Mouse (Mus musculus) hindbrain, embryonic 11.5 days (tissue): ENCODE measurements around the gene Susd1. TPM values are rescaled to one million over a fixed set of nuclear protein-coding genes. Genes with fewer than 3 reads are reported as not detected.
A peak's percentile ranks its signal among the peaks of the same experiment; 100 is the strongest.

Experiments used
- ATAC-seq: fragments of 200-750 bp; cut with Nextera tagmentation; 2 replicates; pipeline ENCODE4 v1.8.0; 2017; ENCODE audit warnings: mild to moderate bottlenecking, moderate TSS enrichment, moderate library complexity; ENCODE audit not compliant: low FRiP score
- DNase-seq: peaks from one replicate; pipeline ENCODE4 v3.0.0-alpha.2; 2015; ENCODE audit warnings: low spot score
- H3K27ac ChIP-seq: fragments of 300-500 bp; sonication (generic); 2 replicates; pipeline ENCODE4 v1.5.1; 2014; ENCODE audit warnings: mild to moderate bottlenecking, low read depth, low read length
- H3K27me3 ChIP-seq: fragments of 300-500 bp; sonication (generic); 2 replicates; pipeline ENCODE4 v1.6.1; 2014; ENCODE audit warnings: mild to moderate bottlenecking, low read length, moderate library complexity, mixed read lengths; ENCODE audit not compliant: control insufficient read depth, insufficient read depth
- H3K36me3 ChIP-seq: fragments of 300-500 bp; sonication (generic); 2 replicates; pipeline ENCODE4 v1.6.1; 2014; ENCODE audit warnings: mild to moderate bottlenecking, low read length, moderate library complexity, mixed read lengths; ENCODE audit not compliant: control insufficient read depth, insufficient read depth
- H3K4me1 ChIP-seq: fragments of 300-500 bp; sonication (generic); replicated peaks from 2 replicates; pipeline ENCODE4 v1.6.1; 2014; ENCODE audit warnings: low read length, mixed read lengths; ENCODE audit not compliant: control insufficient read depth, insufficient read depth
- H3K4me2 ChIP-seq: fragments of 300-500 bp; sonication (generic); replicated peaks from 2 replicates; pipeline ENCODE4 v1.6.1; 2014; ENCODE audit warnings: mild to moderate bottlenecking, low read depth, low read length
- H3K4me3 ChIP-seq: fragments of 300-500 bp; sonication (generic); 2 replicates; pipeline ENCODE4 v1.5.1; 2014; ENCODE audit warnings: low read depth, low read length
- H3K9ac ChIP-seq: fragments of 300-500 bp; sonication (generic); 2 replicates; pipeline ENCODE4 v1.6.1; 2014; ENCODE audit warnings: low read depth, low read length
- H3K9me3 ChIP-seq: fragments of 300-500 bp; sonication (generic); 2 replicates; pipeline ENCODE4 v1.6.1; 2016; ENCODE audit warnings: low read length; ENCODE audit not compliant: control insufficient read depth
- WGBS: fragments of 180-500 bp; shearing (Covaris S2); extraction: QIAGEN DNeasy Blood & Tissue Kit; methylation state at CpG from one replicate; pipeline ENCODE4 v1.1.7; 2014; 5-methylcytosine and 5-hydroxymethylcytosine counted together
- polyA plus RNA-seq: library from polyadenylated mRNA; unstranded; fragments of >200 nt; fragmentation: Nextera tagmentation; extraction: Ambion mirVana; gene quantifications from 2 replicates; pipeline ENCODE4 v1.2.1, GENCODE M21; 2014

Susd1 gene
- polyA plus RNA-seq, 1 experiment from 2014 or later = 0.94 TPM

DNA sequence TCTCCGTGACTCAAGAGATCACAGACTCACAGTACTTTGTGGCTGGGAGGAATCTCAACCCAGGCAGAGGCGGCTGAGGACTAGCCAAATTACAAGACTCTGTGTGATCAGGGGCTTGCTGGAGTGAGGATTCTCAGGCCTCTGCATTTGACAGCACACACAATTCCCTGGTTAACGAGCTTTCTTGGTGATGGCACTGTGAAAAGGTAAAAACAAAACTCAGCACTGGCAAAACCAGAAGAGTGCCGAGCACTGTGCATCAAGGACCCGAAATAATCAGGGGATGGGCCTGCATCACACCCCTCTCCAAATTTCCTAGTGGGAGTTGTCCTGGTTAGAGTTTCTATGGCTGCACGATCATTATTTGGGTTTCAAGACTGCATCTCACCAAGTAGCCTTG lies 116.4 kb downstream of the Susd1 start:
- DNase-seq (no peak), ATAC-seq (no peak)
- Histone ChIP-seq H3K27ac (no peak overlapping the region), H3K4me3 (no peak overlapping the region), H3K9me3 (no peaks in the 10 kb centered on the region), H3K4me2 (no peak overlapping the region), H3K4me1 (peaks cover 5% of the 10 kb centered on the region; the same call in 1 of the 2 replicates), H3K9ac (no peak overlapping the region), H3K27me3 (no peaks in the 10 kb centered on the region), H3K36me3 (no peaks in the 10 kb centered on the region)
- 71% methylated on average over 6 of the region's 6 CpGs for WGBS

DNA sequence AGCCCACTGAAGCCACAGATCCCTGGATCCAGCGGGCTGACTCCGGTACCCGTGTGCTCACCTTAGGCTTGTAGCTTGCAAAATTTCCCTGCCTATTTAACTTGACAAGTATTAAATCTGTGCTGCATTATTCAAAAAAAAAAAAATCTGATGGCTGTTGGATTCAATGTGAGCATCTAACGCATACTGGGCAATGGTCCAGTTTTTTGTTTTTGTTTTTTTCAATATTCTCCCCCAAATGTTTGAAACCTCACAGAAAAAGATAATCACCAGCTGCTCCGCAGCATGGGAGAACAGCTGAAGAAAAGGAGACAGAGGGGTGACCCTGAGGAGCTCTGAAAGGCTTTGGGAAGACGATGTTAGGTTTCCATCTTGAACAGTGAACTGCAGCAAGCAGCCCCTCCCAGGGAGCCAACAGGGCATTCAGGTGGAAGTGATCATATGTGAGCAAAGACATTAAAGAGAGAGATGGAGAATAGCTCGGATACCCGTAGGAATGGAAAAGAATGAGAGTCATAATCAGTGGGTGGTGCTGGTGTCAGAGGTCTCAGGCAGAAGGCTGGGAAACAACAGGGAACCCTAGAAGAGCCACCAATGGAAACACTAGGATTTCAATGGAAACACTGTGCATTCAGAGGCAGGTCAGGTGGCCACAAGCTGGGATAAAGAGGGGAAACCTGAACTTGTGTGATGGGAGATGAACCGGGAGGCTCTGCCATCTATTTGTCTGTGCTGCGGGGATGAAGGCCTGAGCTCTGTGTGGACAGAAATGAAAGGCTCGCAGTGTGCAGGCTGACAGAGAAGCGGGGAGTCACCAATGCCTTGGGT lies 117.0 kb downstream of the Susd1 start:
- Histone ChIP-seq H3K4me2 (no peak overlapping the region), H3K4me3 (no peak overlapping the region), H3K9ac (no peak overlapping the region), H3K27me3 (no peaks in the 10 kb centered on the region), H3K4me1 (peaks cover 5% of the 10 kb centered on the region; the same call in 1 of the 2 replicates), H3K27ac (no peak overlapping the region), H3K36me3 (no peaks in the 10 kb centered on the region), H3K9me3 (no peaks in the 10 kb centered on the region)
- ATAC-seq (no peak), DNase-seq (no peak)
- 47% methylated on average over 12 of the region's 12 CpGs for WGBS

DNA sequence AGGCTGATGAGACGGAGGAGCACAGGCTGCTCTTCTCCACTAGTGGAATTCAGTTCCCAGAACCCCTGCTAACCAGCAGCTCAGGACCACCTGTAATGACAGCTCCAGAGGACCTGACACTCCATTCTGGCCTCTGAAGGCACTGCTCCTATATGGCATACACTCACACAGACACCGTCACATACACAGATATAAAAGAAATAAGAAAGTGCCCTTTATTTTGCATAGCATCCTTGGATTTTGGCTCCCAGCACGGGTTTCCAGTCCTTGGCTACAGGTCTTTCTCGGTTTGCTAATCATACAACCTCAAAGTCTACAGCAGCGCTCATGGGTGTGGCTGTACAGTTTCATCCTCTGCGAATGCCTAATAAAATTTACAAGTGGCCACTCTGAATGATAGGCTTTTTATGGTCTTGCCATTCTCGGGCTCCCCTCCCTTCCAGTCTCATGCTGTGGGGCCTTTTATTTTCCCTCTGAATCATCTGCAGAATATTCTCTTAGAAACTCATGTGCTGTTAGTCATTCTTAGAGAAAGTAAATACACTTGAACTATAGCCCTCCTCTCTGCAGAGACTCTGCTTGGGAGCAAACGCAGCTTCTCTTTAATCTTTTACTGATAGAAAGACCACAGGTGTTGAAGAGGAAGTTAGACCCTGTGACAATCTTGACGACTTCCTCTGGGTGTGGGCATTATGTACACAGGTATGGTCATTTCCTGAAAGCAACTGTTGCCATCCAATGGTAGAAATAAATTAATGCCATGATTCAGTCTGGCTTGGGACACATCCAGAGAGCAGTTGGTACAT lies 119.1 kb downstream of the Susd1 start:
- DNase-seq (no peak), ATAC-seq (no peak)
- Histone ChIP-seq H3K9me3 (no peaks in the 10 kb centered on the region), H3K36me3 (no peaks in the 10 kb centered on the region), H3K9ac (no peak overlapping the region), H3K27me3 (no peaks in the 10 kb centered on the region), H3K4me1 (peaks cover 5% of the 10 kb centered on the region; the same call in 1 of the 2 replicates), H3K27ac (no peak overlapping the region), H3K4me2 (no peak overlapping the region), H3K4me3 (no peak overlapping the region)
- 81% methylated on average over 9 of the region's 9 CpGs for WGBS

- DNase-seq = no peak
- H3K9ac ChIP-seq = no peak overlapping the region
- no peak overlapping the region for H3K4me2 ChIP-seq
- ATAC-seq = no peak
- H3K4me3 ChIP-seq = no peak overlapping the region
- WGBS = 85% methylated on average over 6 of the region's 6 CpGs
- no peaks in the 10 kb centered on the region for H3K9me3 ChIP-seq
- no peaks in the 10 kb centered on the region for H3K36me3 ChIP-seq
- H3K27ac ChIP-seq = no peak overlapping the region
- peaks cover 5% of the 10 kb centered on the region; the same call in 1 of the 2 replicates for H3K4me1 ChIP-seq
- no peaks in the 10 kb centered on the region for H3K27me3 ChIP-seq
Observed at GRCm38 (mm10) chr4:59318602-59319001, 119.8 kb downstream of the Susd1 start.

DNA sequence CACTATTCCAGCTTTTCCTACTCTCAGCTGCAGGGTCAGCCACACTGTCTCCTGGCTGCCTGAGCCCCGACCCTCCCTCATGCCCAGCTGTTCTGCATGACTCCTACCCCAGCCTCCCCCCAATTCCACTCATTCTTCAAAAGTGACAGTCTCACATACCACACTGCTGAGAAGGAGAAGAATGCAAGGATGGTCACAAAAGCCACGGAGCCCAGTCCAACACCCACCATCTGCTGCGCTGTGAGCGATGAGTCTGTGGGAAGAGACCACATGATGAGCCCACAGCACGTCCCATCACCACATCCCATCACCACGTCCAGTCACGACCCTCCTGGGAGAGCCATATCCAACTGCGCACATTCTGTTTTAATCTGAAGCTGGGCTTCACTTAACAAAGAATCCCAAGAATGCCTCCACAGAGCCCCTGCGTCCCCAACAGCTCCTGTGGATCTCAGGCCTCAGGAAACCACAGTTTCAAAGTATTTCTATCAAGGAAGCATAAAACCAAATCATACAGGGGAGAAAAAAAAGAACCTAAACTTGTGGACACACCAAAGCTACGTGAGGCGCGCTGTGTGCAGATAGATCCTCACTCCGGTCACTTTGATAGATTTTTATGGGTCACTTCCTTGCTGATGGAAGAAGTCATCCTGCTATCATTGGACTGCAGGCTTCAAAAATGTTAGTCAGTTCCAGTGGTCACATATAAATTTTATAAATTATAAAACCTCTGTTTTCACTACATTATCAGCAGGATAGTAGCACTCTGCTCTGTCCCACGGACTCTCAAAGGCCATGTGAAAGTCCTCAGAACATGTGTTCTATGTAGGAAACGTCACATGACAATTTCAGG lies 122.7 kb downstream of the Susd1 start:
- H3K4me3 ChIP-seq = no peak overlapping the region
- no peak overlapping the region for H3K4me2 ChIP-seq
- ATAC-seq (peak; percentile 54), DNase-seq (peak; percentile 18)
- no peaks in the 10 kb centered on the region for H3K36me3 ChIP-seq
- H3K27me3 ChIP-seq = no peaks in the 10 kb centered on the region
- no peak overlapping the region for H3K9ac ChIP-seq
- H3K4me1 ChIP-seq = no peaks in the 10 kb centered on the region
- no peak overlapping the region for H3K27ac ChIP-seq
- no peaks in the 10 kb centered on the region for H3K9me3 ChIP-seq
- 57% methylated on average over 15 of the region's 15 CpGs for WGBS

GRCm38 (mm10) chr4:59314939-59315552 lies 123.4 kb downstream of the Susd1 start:
- Histone ChIP-seq H3K4me2 (no peak overlapping the region), H3K27me3 (no peaks in the 10 kb centered on the region), H3K36me3 (no peaks in the 10 kb centered on the region), H3K9ac (no peak overlapping the region), H3K27ac (no peak overlapping the region), H3K9me3 (no peaks in the 10 kb centered on the region), H3K4me1 (no peaks in the 10 kb centered on the region), H3K4me3 (no peak overlapping the region)
- DNase-seq = no peak
- peak; percentile 33 for ATAC-seq
- WGBS = 55% methylated on average over 3 of the region's 3 CpGs

DNA sequence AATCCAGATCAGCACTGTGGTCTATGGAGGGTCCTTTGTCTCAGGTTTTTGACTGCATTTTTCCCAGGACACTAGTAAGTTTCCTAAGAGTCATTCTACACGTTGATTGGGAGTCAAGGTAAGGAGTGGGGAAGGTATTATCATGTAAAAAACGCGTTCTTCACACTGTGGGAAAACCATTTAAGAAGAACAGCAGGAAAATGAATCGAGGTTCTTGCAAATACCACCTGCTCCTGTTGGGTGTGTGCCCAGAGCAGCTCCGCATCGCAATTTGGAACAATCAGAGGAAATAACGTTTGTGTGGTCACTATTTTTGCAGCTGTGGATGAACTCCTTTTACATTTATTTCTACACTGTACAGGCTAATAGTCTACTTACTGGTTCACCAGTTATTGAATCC lies 125.5 kb downstream of the Susd1 start:
- no peak overlapping the region for H3K4me2 ChIP-seq
- DNase-seq (no peak), ATAC-seq (no peak)
- no peak overlapping the region for H3K9ac ChIP-seq
- H3K27me3 ChIP-seq = no peaks in the 10 kb centered on the region
- no peaks in the 10 kb centered on the region for H3K4me1 ChIP-seq
- no peaks in the 10 kb centered on the region for H3K36me3 ChIP-seq
- no peaks in the 10 kb centered on the region for H3K9me3 ChIP-seq
- no peak overlapping the region for H3K4me3 ChIP-seq
- 80% methylated on average over 7 of the region's 7 CpGs for WGBS
- H3K27ac ChIP-seq = no peak overlapping the region

DNA sequence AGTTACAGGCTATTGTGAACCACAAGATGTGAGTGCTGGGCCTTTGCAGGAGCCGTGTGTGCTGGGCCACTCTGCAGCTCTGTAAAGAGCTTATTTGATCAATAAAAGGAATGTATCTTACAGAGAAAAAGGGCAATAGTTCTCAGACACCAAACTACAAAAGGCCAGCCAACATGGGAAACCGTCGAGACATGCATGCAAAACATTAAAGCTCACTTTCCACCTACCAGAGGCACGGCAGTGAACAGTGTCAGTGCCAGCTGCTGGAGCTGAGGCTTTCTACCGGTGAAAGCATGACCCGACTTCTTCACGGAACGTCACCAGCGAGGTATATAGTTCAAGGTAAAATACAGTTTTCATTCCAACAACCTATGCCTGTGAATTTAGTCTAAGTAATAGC lies 127.8 kb downstream of the Susd1 start:
- Histone ChIP-seq H3K9ac (no peak overlapping the region), H3K36me3 (no peaks in the 10 kb centered on the region), H3K27ac (no peak overlapping the region), H3K4me1 (no peaks in the 10 kb centered on the region), H3K9me3 (no peaks in the 10 kb centered on the region), H3K4me3 (no peak overlapping the region), H3K27me3 (no peaks in the 10 kb centered on the region), H3K4me2 (no peak overlapping the region)
- 89% methylated on average over 9 of the region's 9 CpGs for WGBS
- DNase-seq = no peak
- no peak for ATAC-seq
